ENCODE assay signal across 8 mouse cellular contexts in genomic region chr7:96915452-96916105, GRCm38 (mm10). TPM values are rescaled to one million over a fixed set of nuclear protein-coding genes. Genes with fewer than 3 reads are reported as not detected.
DNase-seq lines count a peak whose midpoint lies in the region; ATAC-seq and TF ChIP-seq lines count a peak whose summit lies in the region.

No protein-coding gene starts in this region.

- peak; percentile 77 for DNase-seq in CD4-positive, CD25-positive, alpha-beta regulatory T cell, adult 2 months (ENCODE audit: low read depth, low spot score)
- no peak for DNase-seq in Patski (ENCODE audit: low read depth, low spot score)
- DNase-seq in heart, adult 8-10 months (ENCODE audit: low spot score): peak; percentile 56
- DNase-seq in kidney, adult 9 months: peak; percentile 81
- peak; percentile 31 to 51 (median 36) for DNase-seq in liver, embryonic 14.5 days (ENCODE audit: low read depth in 3 of 3, low spot score in 3 of 3)
- DNase-seq in thymus, postnatal 4 days: peak; percentile 44

- H3K27me3 ChIP-seq in Patski: peaks cover under 1% of the 10 kb centered on the region
- no peaks in the 10 kb centered on the region; the same call in 1 of the 2 replicates for H3K27me3 ChIP-seq in liver, embryonic 14.5 days (ENCODE audit: control insufficient read depth, insufficient read depth, low read length)
- H3K27me3 ChIP-seq in neural tube, embryonic 13.5 days: peaks cover 9% of the 10 kb centered on the region; the same call in 1 of the 2 replicates

- no peak overlapping the region for H3K4me3 ChIP-seq in liver, embryonic 14.5 days (ENCODE audit: insufficient read depth in 1 of 2, low read depth in 2 of 2, low read length in 2 of 2)
- H3K4me3 ChIP-seq in neural tube, embryonic 13.5 days: no peak overlapping the region

- TF ChIP-seq EP300 in liver, embryonic 14.5 days (IDR thresholded peaks at IDR 0.05; ENCODE audit: low read depth): no peak

- no peak overlapping the region for H3K27ac ChIP-seq in liver, embryonic 14.5 days
- no peak overlapping the region for H3K27ac ChIP-seq in neural tube, embryonic 13.5 days (replicated peaks)

- in situ Hi-C loops in Patski (cut with MboI; ENCODE audit: low pct_unique_long_range_greater_than_20kb): loop anchor here (10.0 to 25.0 kb wide), 3 partner anchors 128 to 1051 kb away; no protein-coding TSS in a partner anchor

- ATAC-seq in Patski: peak; percentile 72
- ATAC-seq in common myeloid progenitor, adult 5-6 weeks (replicated peaks; ENCODE audit: low read depth, poor library complexity, severe bottlenecking): peak; percentile 87
- 0 out of 2 replicates have a peak, but pooled peaks have one; percentile 24 for ATAC-seq in liver, embryonic 14.5 days (ENCODE audit: insufficient read depth)
- ATAC-seq in neural tube, embryonic 13.5 days (ENCODE audit: low read depth): peak; percentile 45; the same call in 1 of the 2 replicates

- WGBS in liver, embryonic 14.5 days (ENCODE audit: insufficient replicate concordance): 0% methylated on average over 2 of the region's 2 CpGs
- 4% methylated on average over 2 of the region's 2 CpGs for WGBS in neural tube, embryonic 13.5 days

- H3K4me1 ChIP-seq in liver, embryonic 14.5 days (replicated peaks; ENCODE audit: control insufficient read depth in 2 of 2, insufficient read depth in 2 of 2, low read length in 1 of 2): no peaks in the 10 kb centered on the region
- H3K4me1 ChIP-seq in neural tube, embryonic 13.5 days (replicated peaks): peaks cover 3% of the 10 kb centered on the region

- peak; percentile 88 for TF ChIP-seq CTCF in Patski (IDR thresholded peaks at IDR 0.05)
- peak; percentile 92 for TF ChIP-seq CTCF in liver, embryonic 14.5 days (IDR thresholded peaks at IDR 0.05; ENCODE audit: low read depth)

- H3K9me3 ChIP-seq in liver, embryonic 14.5 days (ENCODE audit: control insufficient read depth, low read length): no peaks in the 10 kb centered on the region
- no peaks in the 10 kb centered on the region for H3K9me3 ChIP-seq in neural tube, embryonic 13.5 days

- H3K4me2 ChIP-seq in liver, embryonic 14.5 days (ENCODE audit: low read depth): no peak overlapping the region
- H3K4me2 ChIP-seq in neural tube, embryonic 13.5 days: no peak overlapping the region

- no peaks in the 10 kb centered on the region for H3K36me3 ChIP-seq in liver, embryonic 14.5 days (replicated peaks; ENCODE audit: control insufficient read depth, insufficient read depth, low read depth)
- H3K36me3 ChIP-seq in neural tube, embryonic 13.5 days: no peaks in the 10 kb centered on the region

- CTCF ChIA-PET in Patski (lab: Charles Lee): interaction anchor here (0.8 to 3.7 kb wide), 12 partner anchors 28 to 764 kb away, joined by 3 to 35 read pairs (median 6); no protein-coding TSS in a partner anchor

- POLR2A ChIA-PET in Patski (lab: Charles Lee): no interaction called here

- no peak overlapping the region for H3K9ac ChIP-seq in liver, embryonic 14.5 days (replicated peaks)
- no peak overlapping the region for H3K9ac ChIP-seq in neural tube, embryonic 13.5 days

RNA-seq across cellular contexts. Expression of gene Nars2, which starts 35.7 kb away (rescaled TPM):
- polyA plus RNA-seq in Patski (2021): 11.8 TPM
- total RNA-seq in common myeloid progenitor, adult 5-6 weeks (2017): 9.4 and 17.9 TPM in 2 replicates
- 10 to 100 TPM; 16.9 to 24.1 (median 19.8) TPM for total RNA-seq in heart, adult 8-10 months (2022)
- 2.7 and 4.9 TPM in 2 replicates for polyA plus RNA-seq in liver, embryonic 14.5 days (2012; rRNA removed)
- polyA plus RNA-seq in liver, embryonic 14.5 days (2014; fragmentation: Nextera tagmentation; extraction: Ambion mirVana): 16.1 and 16.9 TPM in 2 replicates
- 19.1 and 26.8 TPM in 2 replicates for polyA plus RNA-seq in neural tube, embryonic 13.5 days (2015; fragmentation: Nextera tagmentation; extraction: Ambion mirVana)

Comparison
In these comparisons a context has a peak if more than half of its experiments do, and no peak if none do; other contexts are left out.
1. ATAC-seq: peak in every context shown above with its lines; median percentile 87 in common myeloid progenitor, adult 5-6 weeks; 72 in Patski; 45 in neural tube, embryonic 13.5 days; 24 in liver, embryonic 14.5 days.